Mouse (Mus musculus): ENCODE data around the gene Oas1a. TPM values are rescaled to one million over a fixed set of nuclear protein-coding genes. Genes with fewer than 3 reads are reported as not detected.

Oas1a gene
- polyA plus RNA-seq, 1 experiment: 21.3 TPM

DNA sequence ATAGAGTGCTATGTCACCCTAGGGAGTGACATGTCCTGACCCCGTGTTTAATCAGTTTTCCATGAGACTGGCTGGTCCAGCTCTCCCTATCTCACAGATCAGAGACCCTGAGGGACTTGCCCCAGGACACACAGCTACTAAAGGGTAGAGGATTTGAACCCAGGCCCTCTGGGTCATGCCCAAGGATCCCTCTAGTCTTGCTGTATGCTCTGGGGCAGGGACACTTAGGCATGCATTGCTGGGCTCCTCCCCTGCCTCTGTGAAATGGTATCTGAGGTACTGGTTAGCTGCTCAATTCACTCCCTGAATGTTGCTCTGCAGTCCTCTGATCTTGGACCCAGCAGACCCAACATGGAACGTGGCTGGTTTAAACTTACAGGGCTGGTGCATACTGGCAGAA lies 35.9 kb downstream of the Oas1a start:
- no peaks in the 10 kb centered on the region for H3K4me1 ChIP-seq
- H3K4me3 ChIP-seq (replicated peaks): no peak overlapping the region
- H3K27me3 ChIP-seq (replicated peaks): peaks cover 54% of the 10 kb centered on the region
- H3K36me3 ChIP-seq (replicated peaks; ENCODE audit: low read length): no peaks in the 10 kb centered on the region
- H3K9me3 ChIP-seq: no peaks in the 10 kb centered on the region
- no peak for TF ChIP-seq GATA1 (IDR thresholded peaks at IDR 0.05; ENCODE audit: borderline replicate concordance, low read length)
- TF ChIP-seq FLI1 (IDR thresholded peaks at IDR 0.05; ENCODE audit: low read length): no peak

DNA sequence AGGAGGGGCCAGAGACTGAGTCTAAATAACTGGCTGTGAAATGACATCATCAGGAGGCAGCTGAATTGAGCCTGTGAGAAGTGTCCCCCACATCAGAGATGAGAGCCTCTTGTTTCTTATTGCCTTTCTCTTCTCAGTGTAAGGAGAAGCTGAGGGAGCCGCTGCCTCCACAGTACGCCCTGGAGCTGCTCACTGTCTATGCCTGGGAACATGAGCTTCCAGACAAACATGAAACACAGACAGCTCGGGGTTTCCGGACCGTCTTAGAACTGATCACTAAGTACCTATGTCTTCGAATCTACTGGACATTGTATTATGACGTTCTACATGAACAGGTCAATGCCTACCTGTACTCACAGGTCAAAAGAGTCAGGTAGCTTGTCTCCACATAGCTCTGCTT lies 36.5 kb downstream of the Oas1a start:
- TF ChIP-seq FLI1 (IDR thresholded peaks at IDR 0.05; ENCODE audit: low read length) (no peak), GATA1 (IDR thresholded peaks at IDR 0.05; ENCODE audit: borderline replicate concordance, low read length) (no peak)

DNA sequence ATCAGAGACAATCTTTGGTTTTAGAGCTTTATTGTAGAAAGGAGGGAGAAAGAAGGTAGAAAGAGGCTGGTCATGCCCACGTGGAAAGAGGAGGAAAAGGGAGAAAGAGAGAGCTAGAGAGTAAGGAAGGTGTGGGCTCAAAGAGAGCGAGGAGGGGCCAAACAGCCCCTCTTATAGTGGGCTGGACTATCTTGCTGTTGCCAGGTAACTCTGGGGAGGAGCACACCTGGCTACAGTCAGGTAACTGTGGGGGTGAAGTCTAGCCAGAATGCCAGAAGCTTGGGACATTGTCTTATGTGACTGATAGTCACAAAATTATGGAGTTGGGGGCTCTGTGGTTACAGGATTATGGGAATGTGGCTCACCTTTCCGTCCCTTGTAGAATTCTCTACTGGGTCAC lies 37.2 kb downstream of the Oas1a start:
- H3K9me3 ChIP-seq: no peaks in the 10 kb centered on the region
- no peaks in the 10 kb centered on the region for H3K36me3 ChIP-seq (replicated peaks; ENCODE audit: low read length)
- no peaks in the 10 kb centered on the region for H3K4me1 ChIP-seq
- TF ChIP-seq FLI1 (IDR thresholded peaks at IDR 0.05; ENCODE audit: low read length) (no peak), GATA1 (IDR thresholded peaks at IDR 0.05; ENCODE audit: borderline replicate concordance, low read length) (no peak)
- peaks cover 57% of the 10 kb centered on the region for H3K27me3 ChIP-seq (replicated peaks)
- no peak overlapping the region for H3K4me3 ChIP-seq (replicated peaks)

More for the DNA sequence above, 36.5 kb downstream of the Oas1a start:
- no peak overlapping the region for H3K4me3 ChIP-seq (replicated peaks)
- H3K36me3 ChIP-seq (replicated peaks; ENCODE audit: low read length): no peaks in the 10 kb centered on the region
- peaks cover 56% of the 10 kb centered on the region for H3K27me3 ChIP-seq (replicated peaks)
- no peaks in the 10 kb centered on the region for H3K9me3 ChIP-seq
- no peaks in the 10 kb centered on the region for H3K4me1 ChIP-seq

DNA sequence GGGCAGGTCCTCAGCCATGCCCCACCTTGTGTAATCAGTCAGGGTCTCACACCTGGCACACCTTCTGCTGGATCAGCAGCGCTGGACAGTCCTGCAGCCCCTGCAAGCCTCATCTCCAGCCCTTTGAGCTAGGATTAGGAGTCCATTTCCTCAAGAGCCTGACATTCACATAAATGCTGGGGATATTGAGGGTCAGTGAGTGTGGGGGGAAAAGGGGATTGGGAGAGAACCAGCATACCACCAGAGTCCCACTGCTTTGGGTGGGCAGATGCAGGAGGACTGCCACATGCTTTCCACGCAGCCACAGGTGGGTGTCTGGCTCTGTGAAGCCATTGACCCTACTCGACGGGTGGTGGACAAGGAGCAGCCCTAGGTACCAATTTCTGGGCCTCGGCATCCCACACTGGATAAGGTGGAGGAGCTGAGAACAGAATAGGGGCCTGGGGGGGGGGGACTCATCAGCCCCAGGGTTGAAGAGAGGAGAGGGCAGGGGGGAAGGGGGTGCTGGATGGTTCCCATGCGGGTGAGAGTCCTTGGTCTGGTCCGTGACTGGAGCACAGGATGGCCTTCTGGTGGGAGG lies 37.8 kb downstream of the Oas1a start:
- no peak for TF ChIP-seq GATA1 (IDR thresholded peaks at IDR 0.05; ENCODE audit: borderline replicate concordance, low read length)
- TF ChIP-seq FLI1 (IDR thresholded peaks at IDR 0.05; ENCODE audit: low read length): no peak
- H3K9me3 ChIP-seq: no peaks in the 10 kb centered on the region
- no peaks in the 10 kb centered on the region for H3K4me1 ChIP-seq
- no peaks in the 10 kb centered on the region for H3K36me3 ChIP-seq (replicated peaks; ENCODE audit: low read length)
- H3K27me3 ChIP-seq (replicated peaks): peaks cover 57% of the 10 kb centered on the region
- H3K4me3 ChIP-seq (replicated peaks): no peak overlapping the region

DNA sequence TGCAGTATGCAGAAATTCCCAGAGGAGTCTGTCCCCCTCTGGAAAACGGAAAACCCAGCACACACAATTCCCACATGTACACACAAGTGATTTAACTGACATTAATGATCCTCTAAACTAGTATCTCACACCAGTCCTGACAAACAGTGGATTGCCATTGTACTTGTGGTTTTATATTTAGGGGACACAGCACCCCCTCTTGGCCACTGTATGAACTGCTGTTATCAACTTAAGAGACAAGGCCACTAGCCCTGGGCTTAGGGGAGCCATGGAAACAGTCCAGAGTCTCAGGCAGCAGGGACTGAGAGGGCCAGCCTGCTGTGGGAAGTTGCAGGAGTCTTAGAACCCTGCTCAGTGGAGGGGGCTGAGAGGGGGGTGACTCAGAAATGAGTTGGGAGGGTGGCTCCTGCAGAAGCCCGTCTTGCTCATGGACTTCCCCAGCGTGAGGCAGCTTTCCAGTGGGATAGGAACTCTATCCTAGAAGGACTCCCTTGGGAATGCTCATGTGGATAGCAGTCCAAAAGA lies 41.9 kb downstream of the Oas1a start:
- no peaks in the 10 kb centered on the region for H3K9me3 ChIP-seq
- TF ChIP-seq FLI1 (IDR thresholded peaks at IDR 0.05; ENCODE audit: low read length) (no peak), GATA1 (IDR thresholded peaks at IDR 0.05; ENCODE audit: borderline replicate concordance, low read length) (no peak)
- H3K4me3 ChIP-seq (replicated peaks): no peak overlapping the region
- H3K27me3 ChIP-seq (replicated peaks): peaks cover 41% of the 10 kb centered on the region
- H3K4me1 ChIP-seq: no peaks in the 10 kb centered on the region
- H3K36me3 ChIP-seq (replicated peaks; ENCODE audit: low read length): no peaks in the 10 kb centered on the region

DNA sequence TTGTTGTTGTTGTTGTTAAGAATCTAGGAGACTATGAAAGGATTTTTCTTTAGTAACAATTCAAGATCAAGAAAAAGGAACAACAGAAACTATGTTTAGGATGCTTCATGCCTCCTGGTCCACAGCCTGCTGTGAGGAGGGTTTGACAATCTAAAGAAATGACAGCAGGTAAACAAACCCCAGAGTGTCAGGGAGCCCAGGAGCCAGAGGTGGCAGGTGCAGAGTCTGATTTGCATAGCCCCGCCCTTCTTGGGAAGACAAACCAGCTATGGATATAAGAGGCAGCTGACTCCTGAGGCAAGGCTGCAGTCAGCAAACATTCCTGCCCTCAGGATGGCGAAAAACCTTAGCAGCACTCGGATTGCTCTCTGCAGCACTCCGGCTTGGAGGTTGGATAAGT lies 46.2 kb downstream of the Oas1a start, which contains the start of gene Oas1h:
TSS of gene Oas1h (plus strand) at position 301 of the 400 bp plus-strand sequence.
- H3K36me3 ChIP-seq (replicated peaks; ENCODE audit: low read length): no peaks in the 10 kb centered on the region
- H3K9me3 ChIP-seq: no peaks in the 10 kb centered on the region
- H3K4me3 ChIP-seq (replicated peaks): no peak within 1 kb of the TSS
- peaks cover 42% of the 10 kb centered on the region for H3K27me3 ChIP-seq (replicated peaks)
- H3K4me1 ChIP-seq: no peaks in the 10 kb centered on the region; the same call in 1 of the 2 replicates
- TF ChIP-seq FLI1 (IDR thresholded peaks at IDR 0.05; ENCODE audit: low read length) (no peak), GATA1 (IDR thresholded peaks at IDR 0.05; ENCODE audit: borderline replicate concordance, low read length) (no peak)

DNA sequence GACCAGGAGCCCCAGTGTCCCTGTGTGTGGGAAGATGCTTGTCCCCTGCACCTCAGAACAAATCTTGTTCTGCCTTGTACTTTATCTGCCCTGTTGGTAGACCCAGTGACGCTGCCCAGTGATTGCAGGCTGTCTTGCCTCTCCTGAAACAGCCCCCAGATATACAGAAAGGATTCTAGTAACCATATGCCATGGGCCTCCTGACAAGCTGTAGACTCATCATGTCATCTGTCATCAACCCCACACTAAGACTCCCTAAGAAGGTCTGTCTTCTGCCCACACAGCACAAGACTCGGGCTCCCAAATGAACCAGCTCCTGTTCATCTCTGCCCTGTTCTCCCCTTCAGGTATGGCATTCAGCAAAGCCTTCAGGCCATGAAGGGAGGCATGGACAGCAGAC lies 48.1 kb downstream of the Oas1a start:
- H3K4me1 ChIP-seq: no peaks in the 10 kb centered on the region; the same call in 1 of the 2 replicates
- peaks cover 13% of the 10 kb centered on the region for H3K9me3 ChIP-seq
- no peak overlapping the region for H3K4me3 ChIP-seq (replicated peaks)
- peaks cover 49% of the 10 kb centered on the region for H3K27me3 ChIP-seq (replicated peaks)
- no peaks in the 10 kb centered on the region for H3K36me3 ChIP-seq (replicated peaks; ENCODE audit: low read length)
- TF ChIP-seq GATA1 (IDR thresholded peaks at IDR 0.05; ENCODE audit: borderline replicate concordance, low read length): no peak
- TF ChIP-seq FLI1 (IDR thresholded peaks at IDR 0.05; ENCODE audit: low read length): no peak

DNA sequence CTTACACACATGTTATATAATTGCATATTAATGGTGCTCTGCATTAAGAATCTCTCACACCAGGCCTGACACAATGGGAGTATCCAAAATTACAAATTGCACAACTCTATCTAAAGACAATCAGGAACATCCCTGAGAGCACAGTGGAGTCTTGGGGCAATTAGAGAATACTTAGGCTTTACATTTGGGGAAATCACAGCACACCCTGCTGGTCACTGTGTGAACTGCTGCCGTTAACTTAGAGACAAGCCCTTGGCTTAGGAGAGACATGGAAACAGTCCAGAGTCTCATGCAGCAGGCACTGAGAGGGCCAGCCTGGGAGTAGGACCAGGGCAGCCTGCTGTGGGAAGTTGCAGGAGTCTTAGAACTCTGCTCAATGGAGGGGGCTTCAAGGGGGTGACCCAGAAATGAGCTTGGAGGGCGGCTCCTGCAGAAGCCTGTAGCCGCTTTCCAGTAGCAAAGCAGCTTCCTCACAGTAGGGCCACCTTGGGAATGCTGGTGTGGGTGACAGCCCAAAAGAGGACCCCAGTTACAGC lies 57.7 kb downstream of the Oas1a start:
- Histone ChIP-seq H3K36me3 (replicated peaks; ENCODE audit: low read length) (no peaks in the 10 kb centered on the region), H3K9me3 (peaks cover 10% of the 10 kb centered on the region), H3K4me1 (no peaks in the 10 kb centered on the region), H3K4me3 (replicated peaks) (no peak overlapping the region), H3K27me3 (replicated peaks) (peaks cover 31% of the 10 kb centered on the region)
- TF ChIP-seq FLI1 (IDR thresholded peaks at IDR 0.05; ENCODE audit: low read length) (no peak), GATA1 (IDR thresholded peaks at IDR 0.05; ENCODE audit: borderline replicate concordance, low read length) (no peak)

DNA sequence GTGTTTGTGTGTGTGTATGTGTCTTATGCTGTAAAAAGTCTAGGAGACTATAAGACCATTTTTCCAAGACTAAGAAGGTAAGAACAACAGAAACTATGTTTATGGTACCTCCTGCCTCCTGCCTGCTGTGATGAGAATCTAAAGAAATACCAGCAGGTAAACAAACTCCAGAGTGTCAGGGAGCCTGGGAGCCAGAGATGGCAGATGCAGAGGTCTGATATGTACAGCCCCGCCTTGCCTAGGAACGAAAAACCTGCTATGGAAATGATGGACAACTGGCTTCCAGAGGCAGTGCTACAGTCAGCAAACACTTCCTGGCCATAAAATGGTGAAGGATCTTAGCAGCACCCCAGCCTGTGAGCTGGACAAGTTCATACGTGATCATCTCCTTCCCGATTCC lies 60.3 kb downstream of the Oas1a start, which contains the start of gene Oas1f:
TSS of gene Oas1f (plus strand) at position 301 of the 400 bp plus-strand sequence.
- H3K9me3 ChIP-seq: no peaks in the 10 kb centered on the region
- H3K27me3 ChIP-seq (replicated peaks): peaks cover 45% of the 10 kb centered on the region
- H3K4me1 ChIP-seq: no peaks in the 10 kb centered on the region
- H3K4me3 ChIP-seq (replicated peaks): no peak within 1 kb of the TSS
- TF ChIP-seq FLI1 (IDR thresholded peaks at IDR 0.05; ENCODE audit: low read length) (no peak), GATA1 (IDR thresholded peaks at IDR 0.05; ENCODE audit: borderline replicate concordance, low read length) (no peak)
- no peaks in the 10 kb centered on the region for H3K36me3 ChIP-seq (replicated peaks; ENCODE audit: low read length)

Other genes with a start within 250 kb of the Oas1a start
- gene Dtx1, start 195.6 kb downstream of the Oas1a start, polyA plus RNA-seq (2012; ENCODE audit: insufficient read depth, low replicate concordance): not detected in 2 replicates
- gene Oas2, start 157.7 kb downstream of the Oas1a start, polyA plus RNA-seq (2012; ENCODE audit: insufficient read depth, low replicate concordance): 1.00 TPM in 1 of 2 replicates, not detected in the other
- gene Oas3, start 129.9 kb downstream of the Oas1a start, polyA plus RNA-seq (2012; ENCODE audit: insufficient read depth, low replicate concordance): 3.4 and 4.7 TPM in 2 replicates
- gene Oas1e, start 112.0 kb downstream of the Oas1a start, polyA plus RNA-seq (2012; ENCODE audit: insufficient read depth, low replicate concordance): not detected in 2 replicates
- not detected in 2 replicates for gene Oas1c, start 95.0 kb downstream of the Oas1a start, polyA plus RNA-seq (2012; ENCODE audit: insufficient read depth, low replicate concordance)
- not detected in 2 replicates for gene Oas1f, start 60.2 kb downstream of the Oas1a start, polyA plus RNA-seq (2012; ENCODE audit: insufficient read depth, low replicate concordance)
- gene Oas1h, start 46.1 kb downstream of the Oas1a start, polyA plus RNA-seq (2012; ENCODE audit: insufficient read depth, low replicate concordance): not detected in 2 replicates
- 3.5 and 12.6 TPM in 2 replicates for gene Oas1g, start 19.9 kb downstream of the Oas1a start, polyA plus RNA-seq (2012; ENCODE audit: insufficient read depth, low replicate concordance)
- gene Oas1d, start 7.0 kb upstream of the Oas1a start, polyA plus RNA-seq (2012; ENCODE audit: insufficient read depth, low replicate concordance): not detected in 2 replicates
- not detected in 2 replicates for gene Rph3a, start 102.6 kb upstream of the Oas1a start, polyA plus RNA-seq (2012; ENCODE audit: insufficient read depth, low replicate concordance)

Data from megakaryocyte, embryonic 14.5 days (primary cell).